Mouse (Mus musculus) CH12.LX (cell line): Measurements from ENCODE around the gene Pnpo.

Experiments
- BHLHE40 ChIP-seq: IDR thresholded peaks from 2 replicates; pipeline ENCODE4 v1.6.1; 2011; ENCODE audit warnings: mild to moderate bottlenecking, low read depth, low read length, improper control_type of control experiment
- CHD1 ChIP-seq: IDR thresholded peaks from 2 replicates; pipeline ENCODE4 v1.6.1; 2012; ENCODE audit warnings: low read depth, low read length, improper control_type of control experiment, inconsistent platforms
- CTCF ChIP-seq, 2 experiments: IDR thresholded peaks in 1 of 2; conservative IDR thresholded peaks in 1 of 2; 2 replicates each; pipeline ENCODE4 v1.5.1; 2011 to 2012; ENCODE audit warnings: low read depth in 2 of 2, low read length in 2 of 2, improper control_type of control experiment in 1 of 2, inconsistent platforms in 1 of 2, mild to moderate bottlenecking in 1 of 2, moderate library complexity in 1 of 2
- E2F4 ChIP-seq: IDR thresholded peaks from 2 replicates; pipeline ENCODE4 v1.6.1; 2011; ENCODE audit warnings: low read depth, low read length, improper control_type of control experiment; ENCODE audit not compliant: insufficient replicate concordance
- MAZ ChIP-seq: IDR thresholded peaks from 2 replicates; pipeline ENCODE4 v1.6.1; 2012; ENCODE audit warnings: low read depth, mild to moderate bottlenecking, inconsistent platforms, low read length, improper control_type of control experiment, moderate library complexity
- NRF1 ChIP-seq: IDR thresholded peaks from 2 replicates; pipeline ENCODE4 v1.6.1; 2014; ENCODE audit warnings: low read depth, mild to moderate bottlenecking, inconsistent platforms, low read length, improper control_type of control experiment, moderate library complexity
- POLR2A ChIP-seq: IDR thresholded peaks from 2 replicates; pipeline ENCODE4 v1.6.1; 2011; ENCODE audit warnings: low read depth, mild to moderate bottlenecking, improper control_type of control experiment, low read length
- RAD21 ChIP-seq: IDR thresholded peaks from 2 replicates; pipeline ENCODE4 v1.6.1; 2011; ENCODE audit warnings: low read depth, mild to moderate bottlenecking, low read length, improper control_type of control experiment, moderate library complexity
- SIN3A ChIP-seq: IDR thresholded peaks from 2 replicates; pipeline ENCODE4 v1.6.1; 2012; ENCODE audit warnings: low read length, improper control_type of control experiment, inconsistent platforms
- SMC3 ChIP-seq: IDR thresholded peaks from 2 replicates; pipeline ENCODE4 v1.6.1; 2011; ENCODE audit warnings: low read depth, low read length, improper control_type of control experiment
- USF1 ChIP-seq: IDR thresholded peaks from 2 replicates; pipeline ENCODE4 v1.6.1; 2014; ENCODE audit warnings: low read depth, mild to moderate bottlenecking, inconsistent platforms, low read length, improper control_type of control experiment

GRCm38 (mm10) chr11:96938426-96938800 is 5.4 kb downstream of the Pnpo start:
- TF ChIP-seq NRF1, result no peak
- no peak for TF ChIP-seq RAD21
- TF ChIP-seq POLR2A, result no peak
- no peak for TF ChIP-seq CTCF (conservative IDR thresholded peaks at IDR 0.05 in 1 of 2, IDR thresholded peaks at IDR 0.05 in 1 of 2; ENCODE audit: low read depth in 2 of 2, low read length in 2 of 2)
- TF ChIP-seq BHLHE40, result no peak
- no peak for TF ChIP-seq MAZ
- no peak for TF ChIP-seq SMC3
- no peak for TF ChIP-seq E2F4
- no peak for TF ChIP-seq CHD1
- TF ChIP-seq SIN3A, result no peak
- TF ChIP-seq USF1, result no peak
